Mouse (Mus musculus) brain, embryonic 14.5 days (tissue): Measurements from ENCODE around the gene Lsamp.

Experiments used
- CTCF ChIP-seq: fragments of 200-500 bp; IDR thresholded peaks from 2 replicates; pipeline ENCODE4 v1.5.1; 2012; ENCODE audit warnings: inconsistent platforms, mild to moderate bottlenecking, moderate library complexity, borderline replicate concordance; ENCODE audit not compliant: insufficient read depth, insufficient read length; ENCODE audit errors: extremely low read depth
- POLR2A ChIP-seq: fragments of 200-500 bp; IDR thresholded peaks from 2 replicates; pipeline ENCODE4 v1.6.1; 2012; ENCODE audit warnings: mild to moderate bottlenecking, inconsistent platforms, borderline replicate concordance; ENCODE audit not compliant: poor library complexity, insufficient read depth, insufficient read length, severe bottlenecking; ENCODE audit errors: extremely low read depth

- no peak for TF ChIP-seq CTCF
- no peak for TF ChIP-seq POLR2A
Measured at GRCm38 (mm10) chr16:40567431-40567941, 583.3 kb downstream of the Lsamp start.
